Mouse (Mus musculus): Measurements from ENCODE around the gene Rffl.

GRCm38 (mm10) chr11:82846938-82847337 is 24.1 kb downstream of the Rffl start:
- TF ChIP-seq CTCF (conservative IDR thresholded peaks at IDR 0.05; ENCODE audit: insufficient read depth, insufficient read length, low read depth, low read length) (no peak), POLR2A (IDR thresholded peaks at IDR 0.05; ENCODE audit: low read depth, low read length) (no peak)

Measured in kidney, adult 2 months (tissue).